Mouse (Mus musculus) liver, embryonic 14.5 days (tissue): ENCODE measurements at regions not wholly inside any gene's neighbourhood (a gene's known extent, or its start where the extent isn't known, plus 50 kb on each side); places are given as distances from the start of the nearest gene placed in this dataset.

Experiments
- CTCF ChIP-seq: IDR thresholded peaks from 2 replicates; pipeline ENCODE4 v1.5.1; 2016; ENCODE audit warnings: antibody characterized with exemption, low read depth, control low read depth
- EP300 ChIP-seq: IDR thresholded peaks from 2 replicates; pipeline ENCODE4 v1.6.1; 2016; ENCODE audit warnings: antibody characterized with exemption, low read depth

DNA sequence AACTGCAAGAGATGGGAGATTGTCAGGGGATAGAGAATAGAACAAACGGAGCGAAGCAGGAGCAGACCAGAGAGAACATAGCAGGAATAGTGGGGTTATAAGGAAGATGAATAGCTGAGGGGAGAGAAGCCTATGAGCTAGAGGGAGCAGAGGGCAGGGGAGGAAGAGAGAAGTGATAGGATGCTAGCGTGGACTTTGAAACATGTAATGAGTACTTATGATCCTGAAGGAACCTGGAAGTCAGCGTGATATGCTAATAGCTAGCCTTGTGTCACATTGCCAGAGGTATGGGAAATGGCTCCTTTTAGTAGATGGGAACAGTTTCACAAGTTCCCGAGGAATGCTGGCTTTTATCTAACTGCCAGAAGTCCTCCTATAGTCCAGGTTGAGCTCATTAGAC, 51.8 kb downstream of the Calml3 start:
- no peak for TF ChIP-seq CTCF
- TF ChIP-seq EP300, result no peak
